Mouse (Mus musculus) heart, embryonic 12.5 days (tissue): Measurements from ENCODE around the gene Mat2a. TPM values are rescaled to one million over a fixed set of nuclear protein-coding genes. Genes with fewer than 3 reads are reported as not detected.
"Not testable (repeated sequence)": the region's sequence is repeated elsewhere in the genome, so short reads cannot be mapped to it uniquely, and the experiment has no call there.

Experiments used
- ATAC-seq: fragments of 200-750 bp; cut with Nextera tagmentation; 2 replicates; pipeline ENCODE4 v1.8.0; 2017; ENCODE audit warnings: moderate TSS enrichment, moderate library complexity; ENCODE audit not compliant: insufficient number of reproducible peaks, low FRiP score
- H3K27ac ChIP-seq: fragments of 300-500 bp; sonication (generic); 2 replicates; pipeline ENCODE4 v1.5.1; 2016; ENCODE audit warnings: mild to moderate bottlenecking, moderate library complexity; ENCODE audit not compliant: poor library complexity, severe bottlenecking
- H3K27me3 ChIP-seq: fragments of 300-500 bp; sonication (generic); replicated peaks from 2 replicates; pipeline ENCODE4 v1.6.1; 2016; ENCODE audit warnings: mild to moderate bottlenecking, moderate library complexity
- H3K36me3 ChIP-seq: fragments of 300-500 bp; sonication (generic); 2 replicates; pipeline ENCODE4 v1.6.1; 2016; ENCODE audit warnings: mild to moderate bottlenecking, moderate library complexity
- H3K4me1 ChIP-seq: fragments of 300-500 bp; sonication (generic); replicated peaks from 2 replicates; pipeline ENCODE4 v1.6.1; 2016; ENCODE audit warnings: mild to moderate bottlenecking
- H3K4me2 ChIP-seq: fragments of 300-500 bp; sonication (generic); 2 replicates; pipeline ENCODE4 v1.6.1; 2016; ENCODE audit warnings: mild to moderate bottlenecking, moderate library complexity
- H3K4me3 ChIP-seq: fragments of 300-500 bp; sonication (generic); 2 replicates; pipeline ENCODE4 v1.5.1; 2016; ENCODE audit warnings: mild to moderate bottlenecking
- H3K9ac ChIP-seq: fragments of 300-500 bp; sonication (generic); 2 replicates; pipeline ENCODE4 v1.6.1; 2016; ENCODE audit warnings: mild to moderate bottlenecking, moderate library complexity
- H3K9me3 ChIP-seq: fragments of 300-500 bp; sonication (generic); replicated peaks from 2 replicates; pipeline ENCODE4 v1.6.1; 2016; ENCODE audit warnings: mild to moderate bottlenecking, moderate library complexity
- WGBS: fragments of 180-500 bp; shearing (Covaris S2); methylation state at CpG from one replicate; pipeline ENCODE4 v1.1.7; 2016; 5-methylcytosine and 5-hydroxymethylcytosine counted together
- polyA plus RNA-seq: library from polyadenylated mRNA; unstranded; fragments of >200 nt; fragmentation: Nextera tagmentation; extraction: Ambion mirVana; gene quantifications from 2 replicates; pipeline ENCODE4 v1.2.1, GENCODE M21; 2016

Gene Mat2a
- polyA plus RNA-seq, 1 experiment from 2014 or later = 317 TPM

DNA sequence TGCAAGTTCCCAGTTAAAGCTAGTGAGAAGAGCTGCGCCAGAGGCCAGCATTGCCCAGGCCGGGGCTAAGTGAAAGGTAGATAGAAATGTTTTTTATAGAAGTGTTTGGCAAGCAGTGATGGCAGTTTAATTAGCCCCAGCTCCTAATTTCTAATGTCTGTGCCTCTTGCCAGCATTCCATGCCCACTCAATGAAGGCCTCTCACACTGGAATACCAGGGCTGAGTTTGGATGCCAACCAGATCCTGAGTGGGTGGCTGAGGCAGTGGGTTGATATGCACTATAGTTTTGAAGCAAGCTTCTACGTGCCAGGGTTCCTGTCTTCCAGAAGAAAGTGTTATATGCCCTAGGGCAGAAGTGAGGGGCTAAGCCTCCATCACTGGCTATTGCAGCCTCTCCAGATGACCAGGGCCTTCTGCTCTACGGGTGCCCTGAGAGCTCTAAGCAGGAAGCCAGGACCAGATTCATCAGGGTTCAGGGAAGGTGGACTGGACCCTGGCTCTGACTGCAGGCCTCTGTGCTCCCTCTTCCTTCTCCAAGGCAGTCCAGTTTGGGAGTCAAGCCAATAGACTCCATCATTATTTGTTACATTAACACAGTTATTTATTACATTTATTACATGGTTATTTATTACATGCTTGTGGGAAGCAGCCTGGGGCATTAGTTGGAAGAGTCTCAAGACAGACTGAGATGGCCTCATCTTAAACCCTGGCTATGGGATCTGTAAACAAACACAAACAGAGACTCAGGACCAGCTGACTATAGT lies 36.0 kb upstream of the Mat2a start:
- ATAC-seq = no peak
- Histone ChIP-seq H3K27me3 (no peaks in the 10 kb centered on the region), H3K4me2 (no peak overlapping the region), H3K27ac (no peak overlapping the region), H3K36me3 (no peaks in the 10 kb centered on the region), H3K4me3 (no peak overlapping the region), H3K9me3 (0 out of 2 replicates have a peak, but pooled peaks cover 3% of the 10 kb centered on the region), H3K4me1 (no peaks in the 10 kb centered on the region), H3K9ac (no peak overlapping the region)
- 77% methylated on average over 4 of the region's 4 CpGs for WGBS

DNA sequence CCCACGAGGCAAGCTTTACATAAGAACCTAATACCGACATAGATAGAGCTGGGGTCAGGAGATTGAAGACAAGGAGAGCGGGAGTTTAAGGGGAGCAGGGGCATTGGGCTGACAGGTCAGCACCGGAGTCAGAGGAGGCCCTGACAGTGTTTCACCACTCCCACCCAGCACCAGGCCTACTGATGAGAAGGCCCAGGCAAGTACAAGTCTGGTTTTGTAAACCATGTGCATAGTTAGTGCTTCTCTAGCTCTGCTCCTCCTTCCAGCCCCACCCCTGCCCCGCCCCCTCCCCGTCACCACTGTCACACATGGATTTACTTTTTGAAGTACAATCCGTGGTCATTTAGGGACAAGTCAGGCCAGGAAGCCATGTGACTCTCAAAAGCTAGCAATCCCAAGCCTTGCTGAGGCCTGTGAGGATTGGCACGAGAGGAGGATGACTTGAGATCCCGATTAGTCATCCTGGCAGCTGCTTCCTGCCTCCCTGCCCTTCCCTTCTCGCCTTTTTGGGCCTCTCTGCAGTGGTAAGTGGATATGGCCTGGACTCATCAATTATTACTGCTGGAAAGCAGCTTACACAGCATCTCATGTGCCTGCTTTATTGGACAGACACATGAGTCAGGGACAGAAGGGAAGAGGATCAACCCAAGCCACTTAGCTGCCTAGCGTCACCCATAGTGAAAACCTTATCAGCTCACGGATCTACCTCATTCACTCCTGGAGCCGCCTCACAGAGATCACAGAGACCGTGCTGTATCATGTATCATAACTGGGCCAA lies 34.1 kb upstream of the Mat2a start:
- Histone ChIP-seq H3K27ac (no peak overlapping the region), H3K27me3 (no peaks in the 10 kb centered on the region), H3K4me3 (no peak overlapping the region), H3K4me1 (no peaks in the 10 kb centered on the region), H3K36me3 (no peaks in the 10 kb centered on the region), H3K4me2 (no peak overlapping the region), H3K9me3 (no peaks in the 10 kb centered on the region), H3K9ac (no peak overlapping the region)
- ATAC-seq = no peak
- WGBS = 61% methylated on average over 14 of the region's 14 CpGs

GRCm38 (mm10) chr6:72466171-72466570 lies 26.8 kb upstream of the Mat2a start:
- Histone ChIP-seq H3K4me3 (no peak overlapping the region), H3K9ac (no peak overlapping the region), H3K27me3 (no peaks in the 10 kb centered on the region), H3K27ac (no peak overlapping the region), H3K9me3 (no peaks in the 10 kb centered on the region), H3K4me1 (no peaks in the 10 kb centered on the region), H3K36me3 (no peaks in the 10 kb centered on the region), H3K4me2 (no peak overlapping the region)
- ATAC-seq = no peak
- WGBS = 82% methylated on average over 4 of the region's 4 CpGs

- H3K4me1 ChIP-seq = no peaks in the 10 kb centered on the region; the same call in 1 of the 2 replicates
- H3K4me3 ChIP-seq = no peak overlapping the region
- no peak overlapping the region for H3K9ac ChIP-seq
- H3K9me3 ChIP-seq = no peaks in the 10 kb centered on the region
- no peaks in the 10 kb centered on the region for H3K36me3 ChIP-seq
- no peaks in the 10 kb centered on the region for H3K27me3 ChIP-seq
- H3K4me2 ChIP-seq = no peak overlapping the region
- no peak for ATAC-seq
- no peak overlapping the region for H3K27ac ChIP-seq
- WGBS = 70% methylated on average over 8 of the region's 8 CpGs
Measured at GRCm38 (mm10) chr6:72465361-72466157, 26.2 kb upstream of the Mat2a start.

- not testable (repeated sequence) for H3K27ac ChIP-seq, H3K4me1 ChIP-seq, H3K9me3 ChIP-seq, H3K36me3 ChIP-seq, H3K4me3 ChIP-seq, H3K4me2 ChIP-seq, ATAC-seq, H3K27me3 ChIP-seq, H3K9ac ChIP-seq
- 73% methylated on average over 5 of the region's 5 CpGs for WGBS
Measured at GRCm38 (mm10) chr6:72462550-72463257, 23.3 kb upstream of the Mat2a start.

- H3K27ac ChIP-seq = no peak overlapping the region
- H3K27me3 ChIP-seq = no peaks in the 10 kb centered on the region
- no peak overlapping the region for H3K4me3 ChIP-seq
- no peaks in the 10 kb centered on the region for H3K9me3 ChIP-seq
- peaks cover 13% of the 10 kb centered on the region; the same call in 1 of the 2 replicates for H3K4me1 ChIP-seq
- H3K4me2 ChIP-seq = no peak overlapping the region
- peak; percentile 55; the same call in 1 of the 2 replicates for ATAC-seq
- H3K36me3 ChIP-seq = no peaks in the 10 kb centered on the region
- 56% methylated on average over 9 of the region's 9 CpGs for WGBS
- no peak overlapping the region for H3K9ac ChIP-seq
Measured at GRCm38 (mm10) chr6:72460036-72460801, 20.9 kb upstream of the Mat2a start.

- Histone ChIP-seq H3K4me2 (no peak overlapping the region), H3K27me3 (no peaks in the 10 kb centered on the region), H3K9ac (no peak overlapping the region), H3K27ac (no peak overlapping the region), H3K9me3 (no peaks in the 10 kb centered on the region), H3K4me3 (no peak overlapping the region), H3K4me1 (peaks cover 26% of the 10 kb centered on the region), H3K36me3 (no peaks in the 10 kb centered on the region)
- ATAC-seq = no peak
- WGBS = 44% methylated on average over 5 of the region's 5 CpGs
Measured at GRCm38 (mm10) chr6:72458921-72459320, 19.6 kb upstream of the Mat2a start.

DNA sequence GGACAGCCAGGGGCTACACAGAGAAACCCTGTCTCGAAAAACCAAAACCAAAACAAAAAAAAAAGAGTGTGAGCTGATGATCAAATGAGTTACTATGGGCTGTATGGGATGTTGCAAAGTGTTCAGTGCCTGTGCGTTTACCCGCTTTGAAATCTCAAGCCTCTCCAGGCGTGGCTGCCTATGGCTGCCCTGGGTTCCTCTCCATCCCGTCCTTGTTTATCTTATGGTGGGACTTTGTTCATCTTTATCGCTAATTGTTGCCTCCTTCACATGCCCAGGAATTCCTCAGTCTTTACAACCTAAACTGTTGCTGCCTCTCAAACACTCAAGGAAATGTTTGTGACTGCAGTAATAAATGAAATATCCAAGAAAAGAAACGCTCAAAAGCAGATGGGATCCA lies 19.1 kb upstream of the Mat2a start:
- 59% methylated on average over 7 of the region's 7 CpGs for WGBS

DNA sequence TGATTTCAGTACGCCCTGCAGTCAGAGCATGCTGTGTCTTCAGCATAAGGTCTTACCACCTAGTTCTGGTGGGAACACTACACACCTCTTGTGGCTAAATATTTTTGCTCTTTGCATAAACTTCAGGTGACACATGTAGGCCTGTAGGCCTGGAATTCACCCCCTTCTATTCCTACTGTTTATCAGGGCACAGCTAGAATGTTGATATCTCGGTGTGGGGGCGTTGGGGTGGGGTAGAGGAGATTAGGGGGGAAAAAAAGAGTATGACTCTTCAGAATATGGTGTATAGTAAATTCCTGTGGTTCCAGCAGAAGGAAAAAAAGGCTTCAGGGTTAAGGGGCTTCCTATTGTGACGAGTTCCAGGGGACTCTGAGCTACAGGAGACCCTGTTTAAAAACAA lies 17.2 kb upstream of the Mat2a start:
- Histone ChIP-seq H3K9ac (no peak overlapping the region), H3K4me3 (no peak overlapping the region), H3K4me2 (no peak overlapping the region), H3K9me3 (no peaks in the 10 kb centered on the region), H3K27ac (no peak overlapping the region), H3K36me3 (no peaks in the 10 kb centered on the region), H3K4me1 (peaks cover 26% of the 10 kb centered on the region), H3K27me3 (no peaks in the 10 kb centered on the region)
- ATAC-seq = no peak
- WGBS = 43% methylated on average over 4 of the region's 4 CpGs

More for the DNA sequence above, 19.1 kb upstream of the Mat2a start:
- H3K4me3 ChIP-seq = no peak overlapping the region
- no peak for ATAC-seq
- no peak overlapping the region for H3K27ac ChIP-seq
- peaks cover 26% of the 10 kb centered on the region for H3K4me1 ChIP-seq
- no peak overlapping the region for H3K4me2 ChIP-seq
- no peaks in the 10 kb centered on the region for H3K9me3 ChIP-seq
- H3K9ac ChIP-seq = no peak overlapping the region
- H3K27me3 ChIP-seq = no peaks in the 10 kb centered on the region
- H3K36me3 ChIP-seq = no peaks in the 10 kb centered on the region

DNA sequence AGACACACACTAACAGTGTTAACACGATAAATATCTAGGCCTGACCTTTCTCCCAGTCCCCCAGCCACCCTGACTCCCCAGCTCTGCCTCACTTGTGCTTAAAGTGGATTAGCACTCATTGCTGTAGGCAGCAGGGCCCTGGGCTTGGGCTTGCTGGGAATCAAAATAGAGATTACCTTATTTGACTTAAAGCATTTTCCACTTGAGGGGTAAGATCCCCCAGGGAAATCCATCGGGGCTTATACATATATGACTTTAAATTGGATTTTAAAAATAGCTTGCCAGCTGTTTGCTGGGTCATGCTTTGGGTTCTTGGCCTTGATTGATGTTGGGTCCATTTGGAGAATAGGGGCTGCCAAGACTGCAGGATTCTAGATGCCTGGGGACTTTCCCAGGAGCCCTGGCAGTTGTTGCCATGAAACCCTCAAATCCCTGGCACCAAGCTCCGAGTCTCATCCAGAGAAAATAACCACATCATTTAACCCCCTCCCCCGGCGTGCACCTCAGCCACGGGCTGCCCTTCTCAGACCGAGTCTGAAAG lies 15.5 kb upstream of the Mat2a start:
- Histone ChIP-seq H3K27me3 (no peaks in the 10 kb centered on the region), H3K4me1 (peaks cover 26% of the 10 kb centered on the region), H3K27ac (peak overlapping the region; percentile 61; the same call in 1 of the 2 replicates), H3K9me3 (no peaks in the 10 kb centered on the region), H3K4me3 (no peak overlapping the region), H3K36me3 (no peaks in the 10 kb centered on the region), H3K9ac (0 out of 2 replicates have a peak overlapping the region, but pooled peaks have one; percentile 42), H3K4me2 (no peak overlapping the region)
- 64% methylated on average over 7 of the region's 7 CpGs for WGBS
- ATAC-seq = no peak
